In genomic region chr3:22470542-22470941, GRCm38 (mm10) we compare ENCODE assay signal across 18 mouse cellular contexts.
"Had no signal": no experiment of that assay in that cellular context is flagged by ENCODE, and none has a peak within 500 bp of the region (broad histone marks: within the 10 kb centered on the region; RNA-seq: fewer than 3 reads in every experiment).

No protein-coding gene starts in this region.

- ATAC-seq: inflammation-experienced regulatory T-cells, adult 6 months; intestine, postnatal 0 days; liver, postnatal 0 days; midbrain, embryonic 15.5 days had no signal

- H3K36me3 ChIP-seq: limb, embryonic 12.5 days; liver, embryonic 13.5 days; lung, embryonic 15.5 days; midbrain, embryonic 15.5 days; neural tube, embryonic 13.5 days had no signal

- DNase-seq: kidney, adult 8-10 months; kidney, postnatal 25 days; liver; liver, embryonic 13.5 days; liver, postnatal 0 days; lung, postnatal 14 days; retina, postnatal 1 day; thymus, adult 2 months; thymus, postnatal 25 days had no signal

- H3K4me1 ChIP-seq: limb, embryonic 12.5 days; liver, embryonic 13.5 days; lung, embryonic 15.5 days; megakaryocyte, embryonic 14.5 days; midbrain, embryonic 15.5 days; neural tube, embryonic 13.5 days had no signal

- H3K27ac ChIP-seq: limb, embryonic 12.5 days; liver, embryonic 13.5 days; lung, embryonic 15.5 days; macrophage; midbrain, embryonic 15.5 days; neural tube, embryonic 13.5 days; stomach, postnatal 0 days had no signal

- H3K9me3 ChIP-seq: limb, embryonic 12.5 days; liver, embryonic 13.5 days; lung, embryonic 15.5 days; midbrain, embryonic 15.5 days; neural tube, embryonic 13.5 days had no signal

- H3K4me3 ChIP-seq: limb, embryonic 12.5 days; liver, embryonic 13.5 days; lung, embryonic 15.5 days; megakaryocyte, embryonic 14.5 days; midbrain, embryonic 15.5 days; neural tube, embryonic 13.5 days had no signal

- H3K27me3 ChIP-seq: limb, embryonic 12.5 days; liver, embryonic 13.5 days; lung, embryonic 15.5 days; megakaryocyte, embryonic 14.5 days; midbrain, embryonic 15.5 days; neural tube, embryonic 13.5 days had no signal
